Mouse (Mus musculus): ENCODE results near the gene Cdkn2d. TPM values are rescaled to one million over a fixed set of nuclear protein-coding genes. Genes with fewer than 3 reads are reported as not detected.
A peak's percentile ranks its signal among the peaks of the same experiment; 100 is the strongest.
"Not testable (repeated sequence)": the region's sequence is repeated elsewhere in the genome, so short reads cannot be mapped to it uniquely, and the experiment has no call there.

Gene Cdkn2d
- total and polyA plus RNA-seq, 2 experiments from 2014 or later = 115 to 134 TPM

GRCm38 (mm10) chr9:21261831-21262230, 29.4 kb downstream of the Cdkn2d start:
- TF ChIP-seq CTCF (IDR thresholded peaks at IDR 0.05; ENCODE audit: low read depth) = no peak
- no peaks in the 10 kb centered on the region for H3K36me3 ChIP-seq (ENCODE audit: insufficient read depth, low read length)
- no peak for DNase-seq (ENCODE audit: low spot score)

GRCm38 (mm10) chr9:21260491-21261040, 30.6 kb downstream of the Cdkn2d start:
- Histone ChIP-seq H3K4me3 (ENCODE audit: low read length) (no peak overlapping the region), H3K9ac (replicated peaks; ENCODE audit: low read length) (no peak overlapping the region), H3K9me3 (ENCODE audit: low read length) (no peaks in the 10 kb centered on the region), H3K4me2 (ENCODE audit: low read depth, low read length) (no peak overlapping the region), H3K27me3 (ENCODE audit: insufficient read depth, low read length) (no peaks in the 10 kb centered on the region), H3K36me3 (ENCODE audit: insufficient read depth, low read length) (no peaks in the 10 kb centered on the region), H3K4me1 (ENCODE audit: insufficient read depth, low read length) (peaks cover 6% of the 10 kb centered on the region; the same call in 1 of the 2 replicates), H3K27ac (no peak overlapping the region)
- DNase-seq (ENCODE audit: low spot score) = no peak
- no peak for TF ChIP-seq CTCF (IDR thresholded peaks at IDR 0.05; ENCODE audit: low read depth)
- no peak for ATAC-seq
- 81% methylated on average over 6 of the region's 6 CpGs for WGBS

More at GRCm38 (mm10) chr9:21261831-21262230, 29.4 kb downstream of the Cdkn2d start:
- no peaks in the 10 kb centered on the region for H3K9me3 ChIP-seq (ENCODE audit: low read length)
- no peak overlapping the region for H3K27ac ChIP-seq
- no peak overlapping the region for H3K9ac ChIP-seq (replicated peaks; ENCODE audit: low read length)
- no peaks in the 10 kb centered on the region for H3K27me3 ChIP-seq (ENCODE audit: insufficient read depth, low read length)
- ATAC-seq = no peak
- H3K4me2 ChIP-seq (ENCODE audit: low read depth, low read length) = no peak overlapping the region
- 55% methylated on average over 2 of the region's 2 CpGs for WGBS
- H3K4me1 ChIP-seq (ENCODE audit: insufficient read depth, low read length) = peaks cover 16% of the 10 kb centered on the region
- H3K4me3 ChIP-seq (ENCODE audit: low read length) = no peak overlapping the region

GRCm38 (mm10) chr9:21256349-21256748, 34.9 kb downstream of the Cdkn2d start:
- 84% methylated on average over 4 of the region's 4 CpGs for WGBS
- not testable (repeated sequence) for H3K9me3 ChIP-seq (ENCODE audit: low read length); H3K27me3 ChIP-seq (ENCODE audit: insufficient read depth, low read length); H3K4me2 ChIP-seq (ENCODE audit: low read depth, low read length); DNase-seq (ENCODE audit: low spot score); H3K27ac ChIP-seq; H3K9ac ChIP-seq (replicated peaks; ENCODE audit: low read length); ATAC-seq; H3K4me3 ChIP-seq (ENCODE audit: low read length); H3K36me3 ChIP-seq (ENCODE audit: insufficient read depth, low read length); H3K4me1 ChIP-seq (ENCODE audit: insufficient read depth, low read length)

- H3K27ac ChIP-seq = no peak overlapping the region
Measured at GRCm38 (mm10) chr9:21254690-21255089, 36.5 kb downstream of the Cdkn2d start.

GRCm38 (mm10) chr9:21251116-21251735, 40.0 kb downstream of the Cdkn2d start:
- 68% methylated on average over 13 of the region's 13 CpGs for WGBS
- Histone ChIP-seq H3K9me3 (ENCODE audit: low read length) (no peaks in the 10 kb centered on the region), H3K36me3 (ENCODE audit: insufficient read depth, low read length) (no peaks in the 10 kb centered on the region), H3K4me1 (ENCODE audit: insufficient read depth, low read length) (no peaks in the 10 kb centered on the region), H3K27me3 (ENCODE audit: insufficient read depth, low read length) (peaks cover 24% of the 10 kb centered on the region), H3K4me3 (ENCODE audit: low read length) (no peak overlapping the region), H3K27ac (no peak overlapping the region), H3K4me2 (ENCODE audit: low read depth, low read length) (no peak overlapping the region), H3K9ac (replicated peaks; ENCODE audit: low read length) (no peak overlapping the region)
- ATAC-seq (no peak), DNase-seq (ENCODE audit: low spot score) (no peak)
- TF ChIP-seq CTCF (IDR thresholded peaks at IDR 0.05; ENCODE audit: low read depth) = no peak

More at GRCm38 (mm10) chr9:21254690-21255089, 36.5 kb downstream of the Cdkn2d start:
- ATAC-seq = 0 out of 2 replicates have a peak, but pooled peaks have one; percentile 36
- Histone ChIP-seq H3K9me3 (ENCODE audit: low read length) (no peaks in the 10 kb centered on the region), H3K36me3 (ENCODE audit: insufficient read depth, low read length) (no peaks in the 10 kb centered on the region), H3K27me3 (ENCODE audit: insufficient read depth, low read length) (peaks cover 1% of the 10 kb centered on the region; the same call in 1 of the 2 replicates), H3K9ac (replicated peaks; ENCODE audit: low read length) (no peak overlapping the region), H3K4me3 (ENCODE audit: low read length) (no peak overlapping the region), H3K4me2 (ENCODE audit: low read depth, low read length) (no peak overlapping the region), H3K4me1 (ENCODE audit: insufficient read depth, low read length) (no peaks in the 10 kb centered on the region)
- TF ChIP-seq CTCF (IDR thresholded peaks at IDR 0.05; ENCODE audit: low read depth) = no peak
- no peak for DNase-seq (ENCODE audit: low spot score)

- no peak for TF ChIP-seq CTCF (IDR thresholded peaks at IDR 0.05; ENCODE audit: low read depth)
- no peak overlapping the region for H3K27ac ChIP-seq
- H3K27me3 ChIP-seq (ENCODE audit: insufficient read depth, low read length) = peaks cover 29% of the 10 kb centered on the region
- H3K36me3 ChIP-seq (ENCODE audit: insufficient read depth, low read length) = no peaks in the 10 kb centered on the region
- 34% methylated on average over 2 of the region's 2 CpGs for WGBS
- no peak overlapping the region for H3K9ac ChIP-seq (replicated peaks; ENCODE audit: low read length)
- H3K4me2 ChIP-seq (ENCODE audit: low read depth, low read length) = no peak overlapping the region
- DNase-seq (ENCODE audit: low spot score) (no peak), ATAC-seq (no peak)
- H3K4me3 ChIP-seq (ENCODE audit: low read length) = no peak overlapping the region
- H3K4me1 ChIP-seq (ENCODE audit: insufficient read depth, low read length) = no peaks in the 10 kb centered on the region
- H3K9me3 ChIP-seq (ENCODE audit: low read length) = no peaks in the 10 kb centered on the region
Measured at GRCm38 (mm10) chr9:21250509-21250908, 40.7 kb downstream of the Cdkn2d start.

All from hindbrain, postnatal 0 days (tissue).